Mouse (Mus musculus): Measurements from ENCODE around the gene Hoxb2.

Gene Hoxb2

GRCm38 (mm10) chr11:96336597-96336996 is 13.7 kb upstream of the Hoxb2 start:
- DNase-seq (ENCODE audit: low read depth, low spot score), result no peak

- DNase-seq (ENCODE audit: low read depth, low spot score), result no peak
These were observed 13.3 kb upstream of the Hoxb2 start for GRCm38 (mm10) chr11:96337026-96337425.

DNA sequence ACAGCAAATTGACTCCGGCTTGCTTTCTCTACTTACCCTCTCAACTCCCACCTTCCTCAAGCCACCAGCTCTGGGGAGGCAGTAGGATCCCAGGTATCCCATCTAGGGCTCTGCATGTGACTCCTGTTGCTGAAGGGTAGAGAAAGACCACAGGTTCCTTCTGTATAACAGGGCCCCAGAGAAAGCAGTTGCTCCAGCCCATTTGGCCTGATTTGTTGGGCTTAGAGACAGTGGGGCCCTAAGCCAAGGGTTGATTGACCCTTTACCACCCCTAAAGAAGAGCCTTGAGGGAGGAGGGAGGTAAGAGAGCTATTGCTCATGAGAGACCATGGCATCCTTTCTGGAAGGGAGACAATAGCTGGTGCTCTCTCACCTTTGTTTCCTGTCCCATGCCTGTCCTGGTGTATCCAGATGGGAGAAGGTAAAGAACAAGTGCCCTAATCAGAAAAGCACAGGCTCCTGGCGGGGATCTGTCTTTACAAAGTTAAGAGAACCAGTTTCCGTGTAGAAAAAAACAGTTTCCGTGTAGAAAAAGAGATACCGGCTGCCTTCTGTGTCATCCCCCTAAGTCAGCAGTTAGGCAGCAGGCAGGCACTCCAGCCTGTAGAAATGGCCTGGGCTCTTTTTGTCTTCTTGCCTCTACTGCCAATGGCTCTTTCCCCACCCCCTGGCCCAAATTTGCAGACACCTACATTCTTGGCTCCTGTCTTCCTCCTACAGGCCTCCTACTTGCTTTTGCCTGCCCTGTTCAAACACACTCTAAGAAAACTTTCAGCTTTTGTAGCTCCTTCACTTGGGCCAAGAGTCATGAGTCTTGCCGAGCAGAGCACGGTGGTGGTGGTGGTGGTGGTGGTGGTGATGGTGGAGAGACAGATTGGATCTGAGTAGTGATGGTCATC is 11.1 kb upstream of the Hoxb2 start:
- DNase-seq (ENCODE audit: low read depth, low spot score), result no peak

DNA sequence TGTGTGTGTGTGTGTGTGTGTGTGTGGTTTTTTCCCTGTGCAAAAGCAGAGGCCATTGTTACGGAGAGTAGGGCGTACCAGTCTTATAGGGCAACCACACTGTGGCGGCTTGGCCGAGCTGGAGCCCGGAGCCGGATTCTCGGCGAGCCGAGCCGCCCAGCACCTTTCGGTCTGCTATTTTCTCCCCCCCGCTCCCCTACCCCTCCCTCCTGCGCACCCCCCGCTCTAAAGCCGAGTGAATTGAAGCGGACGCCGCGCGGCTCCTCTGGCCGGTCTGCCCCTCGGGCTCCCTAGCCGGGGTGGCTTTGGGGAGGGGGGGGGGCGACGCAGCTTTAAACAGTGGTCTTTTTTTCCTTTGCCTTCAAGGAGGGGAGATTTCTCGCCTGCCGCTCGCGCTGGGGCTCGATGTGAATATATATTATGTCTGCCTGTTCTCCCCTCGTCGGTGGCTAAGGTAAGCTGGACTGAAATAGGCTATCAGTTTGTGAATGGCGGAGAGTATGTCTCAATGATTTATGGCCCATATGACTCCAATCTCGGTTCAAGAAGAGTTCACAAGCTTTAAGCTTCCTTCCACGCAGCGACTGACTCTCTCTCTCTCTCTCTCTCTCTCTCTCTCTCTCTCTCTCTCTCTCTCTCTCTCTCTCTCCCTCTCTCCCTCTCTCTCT is 9.5 kb upstream of the Hoxb2 start:
- no peak for DNase-seq (ENCODE audit: low read depth, low spot score)

GRCm38 (mm10) chr11:96341701-96342575 is 8.4 kb upstream of the Hoxb2 start:
- DNase-seq (ENCODE audit: low read depth, low spot score), result no peak

DNA sequence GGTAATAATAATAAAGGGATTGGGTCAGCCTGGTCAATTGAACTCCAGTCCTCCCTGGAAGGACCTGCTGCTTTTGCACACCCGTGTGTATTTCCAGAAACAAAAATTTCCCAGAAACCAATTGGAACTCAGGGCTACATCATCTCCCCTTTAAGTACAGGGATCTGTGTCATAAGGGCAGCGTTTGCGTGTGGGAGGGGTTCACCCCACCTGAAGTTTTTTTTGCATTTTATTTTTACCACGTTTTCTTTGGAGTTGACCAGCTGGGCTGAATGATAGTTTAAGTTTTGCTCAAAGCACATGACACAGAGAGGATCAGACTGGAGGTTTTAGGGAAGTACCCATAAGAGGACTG is 7.8 kb upstream of the Hoxb2 start:
- DNase-seq (ENCODE audit: low read depth, low spot score), result no peak

- no peak for DNase-seq (ENCODE audit: low read depth, low spot score)
These were observed 7.0 kb upstream of the Hoxb2 start for GRCm38 (mm10) chr11:96343206-96343745.

GRCm38 (mm10) chr11:96344061-96344877 is 6.1 kb upstream of the Hoxb2 start:
- DNase-seq (ENCODE audit: low read depth, low spot score), result no peak

DNA sequence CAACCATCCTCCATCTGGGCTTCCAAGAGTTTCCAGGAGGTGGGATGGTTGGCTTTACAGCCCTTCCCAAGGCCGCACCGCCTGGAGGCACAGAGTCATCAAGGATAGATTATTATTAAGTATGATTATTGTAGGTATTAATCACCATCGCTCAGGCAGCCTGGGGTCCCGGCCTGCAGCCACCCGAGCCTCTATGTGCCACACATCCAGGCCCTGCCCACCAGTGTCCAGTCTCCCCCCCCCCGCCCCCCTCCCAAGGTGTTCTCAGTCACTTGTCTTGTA is 5.5 kb upstream of the Hoxb2 start:
- DNase-seq (ENCODE audit: low read depth, low spot score), result no peak

DNA sequence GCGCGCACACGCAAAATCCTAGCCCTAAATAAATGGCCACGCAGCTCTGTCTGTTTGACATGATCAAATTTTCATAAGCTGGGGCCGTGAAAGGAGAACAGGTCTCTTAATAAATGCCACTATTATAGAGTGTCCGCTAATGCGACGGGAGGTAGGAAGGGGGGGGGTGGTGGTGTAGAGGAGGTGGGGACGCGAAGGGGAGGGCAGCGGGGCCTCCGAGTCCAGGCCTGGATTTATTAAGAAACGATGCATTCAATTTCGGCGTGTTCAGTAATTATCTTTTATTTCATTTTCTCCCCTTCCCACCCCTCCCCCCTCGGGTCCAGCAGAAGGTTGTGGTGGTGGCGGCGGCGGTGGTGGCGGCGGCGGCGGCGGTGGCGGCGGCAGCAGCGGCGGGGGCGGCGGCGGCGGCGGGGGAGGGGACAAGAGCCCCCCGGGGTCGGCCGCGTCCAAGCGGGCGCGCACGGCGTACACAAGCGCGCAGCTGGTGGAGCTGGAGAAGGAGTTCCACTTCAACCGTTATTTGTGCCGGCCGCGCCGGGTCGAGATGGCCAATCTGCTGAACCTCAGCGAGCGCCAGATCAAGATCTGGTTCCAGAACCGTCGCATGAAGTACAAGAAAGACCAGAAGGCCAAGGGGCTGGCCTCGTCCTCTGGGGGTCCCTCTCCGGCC is 5.0 kb upstream of the Hoxb2 start:
- no peak for DNase-seq (ENCODE audit: low read depth, low spot score)

- DNase-seq (ENCODE audit: low read depth, low spot score), result no peak
These were observed 4.2 kb upstream of the Hoxb2 start for GRCm38 (mm10) chr11:96345893-96346806.

- no peak for DNase-seq (ENCODE audit: low read depth, low spot score)
These were observed 3.3 kb upstream of the Hoxb2 start for GRCm38 (mm10) chr11:96346916-96347520.

GRCm38 (mm10) chr11:96347717-96348116 is 2.6 kb upstream of the Hoxb2 start:
- DNase-seq (ENCODE audit: low read depth, low spot score), result no peak

DNA sequence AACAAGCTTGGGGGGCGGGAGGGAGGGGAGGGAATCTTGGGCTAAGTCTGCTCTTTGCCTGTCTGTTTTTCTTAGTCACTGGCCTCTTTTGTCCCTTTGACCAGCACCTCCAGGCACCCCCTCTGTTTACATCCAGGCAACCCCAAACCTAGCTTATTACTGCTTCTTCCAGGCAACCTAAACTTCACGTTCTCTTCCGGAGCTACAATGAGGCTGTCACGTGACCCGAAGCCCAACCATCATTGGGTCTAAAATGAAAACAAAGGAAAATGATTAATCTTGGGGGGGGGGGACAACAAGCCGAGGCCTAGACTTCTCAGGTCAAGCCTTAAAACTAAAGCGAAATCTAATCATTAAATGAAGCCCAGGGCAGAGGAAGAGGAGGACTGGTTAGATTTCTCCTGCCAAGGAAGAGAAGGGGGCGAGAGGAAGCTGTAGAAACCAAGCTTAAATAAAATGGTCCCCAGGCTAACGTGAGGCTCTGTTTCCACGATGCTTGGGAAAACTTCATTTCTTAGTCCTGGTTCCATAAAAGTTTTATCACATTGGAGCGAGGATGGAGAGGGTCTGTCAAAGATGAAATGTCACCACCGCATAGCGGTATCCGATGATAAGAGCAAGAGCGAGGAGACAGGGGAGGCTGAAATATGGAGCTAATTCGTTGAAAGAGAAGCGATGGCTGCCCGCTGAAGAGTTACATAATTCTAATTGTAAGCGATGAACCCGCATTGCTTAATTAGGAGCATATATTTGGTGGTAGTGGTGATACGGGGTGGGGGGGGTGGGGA is 2.0 kb upstream of the Hoxb2 start:
- no peak for DNase-seq (ENCODE audit: low read depth, low spot score)

- no peak for DNase-seq (ENCODE audit: low read depth, low spot score)
These were observed 1.3 kb upstream of the Hoxb2 start for GRCm38 (mm10) chr11:96348988-96349387.

DNA sequence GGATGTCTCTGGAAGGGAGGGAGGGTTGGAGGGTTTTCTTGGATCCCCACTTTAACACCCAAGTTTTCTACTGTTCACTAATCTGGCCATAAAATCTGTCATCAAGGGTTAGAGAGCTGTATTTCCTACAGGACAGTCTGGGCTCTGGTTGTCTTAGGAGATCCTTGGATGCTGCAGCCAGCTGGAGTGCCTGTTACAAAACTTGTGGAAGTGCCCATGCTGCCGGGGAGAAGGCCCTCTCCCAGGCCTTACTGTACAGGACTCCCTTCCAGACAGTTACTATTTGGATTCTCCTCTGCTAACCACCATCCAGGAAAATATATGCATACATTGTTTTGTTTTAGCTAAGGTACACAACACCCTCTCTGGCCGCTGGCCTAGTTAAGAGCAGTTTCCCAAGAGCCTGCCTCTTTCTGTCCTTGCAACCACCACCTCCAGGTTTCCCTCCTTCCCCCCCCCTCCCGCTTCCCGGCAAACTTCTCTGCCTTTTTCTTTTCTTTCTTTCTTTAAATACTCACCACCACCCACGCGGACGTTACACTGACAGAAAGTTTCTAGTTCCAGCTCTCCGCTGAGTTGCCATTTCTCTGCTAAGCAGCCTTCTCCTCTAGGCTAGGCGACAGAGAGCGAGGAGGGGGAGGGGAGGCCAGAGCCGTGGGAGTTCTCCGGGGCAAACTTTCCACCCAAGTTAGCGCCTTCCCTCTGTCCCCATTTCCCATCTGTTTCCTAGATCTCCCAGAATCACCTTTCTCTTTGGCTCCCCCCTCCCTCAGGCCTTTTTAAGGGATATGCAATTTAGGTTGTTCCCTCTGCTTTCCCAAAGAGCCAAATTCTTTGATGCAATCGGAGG is 609 bp upstream of the Hoxb2 start:
- no peak for DNase-seq (ENCODE audit: low read depth, low spot score)

- DNase-seq (ENCODE audit: low read depth, low spot score), result no peak
These were observed 466 bp downstream of the Hoxb2 start for GRCm38 (mm10) chr11:96350791-96351190.

Data from telencephalon, adult 2 months (tissue).